Mouse (Mus musculus) forebrain, embryonic 10.5 days (tissue): ENCODE results near the gene Dapk3. TPM values are rescaled to one million over a fixed set of nuclear protein-coding genes. Genes with fewer than 3 reads are reported as not detected.
"Not testable (repeated sequence)": the region's sequence is repeated elsewhere in the genome, so short reads cannot be mapped to it uniquely, and the experiment has no call there.

Experiments used
- DNase-seq: peaks from one replicate; pipeline ENCODE4 v3.0.0-alpha.2; 2017; ENCODE audit warnings: low spot score; ENCODE audit errors: extremely low spot score
- H3K27ac ChIP-seq: fragments of 300-500 bp; sonication (generic); 2 replicates; pipeline ENCODE4 v1.5.1; 2016; ENCODE audit warnings: mild to moderate bottlenecking
- H3K27me3 ChIP-seq: fragments of 300-500 bp; sonication (generic); 2 replicates; pipeline ENCODE4 v1.6.1; 2016; ENCODE audit warnings: mild to moderate bottlenecking; ENCODE audit not compliant: poor library complexity, severe bottlenecking
- H3K36me3 ChIP-seq: fragments of 300-500 bp; sonication (generic); replicated peaks from 2 replicates; pipeline ENCODE4 v1.6.1; 2016; ENCODE audit warnings: mild to moderate bottlenecking, moderate library complexity
- H3K4me1 ChIP-seq: fragments of 300-500 bp; sonication (generic); 2 replicates; pipeline ENCODE4 v1.6.1; 2016
- H3K4me3 ChIP-seq: fragments of 300-500 bp; sonication (generic); 2 replicates; pipeline ENCODE4 v1.5.1; 2016; ENCODE audit warnings: mild to moderate bottlenecking, moderate library complexity
- H3K9me3 ChIP-seq: fragments of 300-500 bp; sonication (generic); 2 replicates; pipeline ENCODE4 v1.6.1; 2016; ENCODE audit warnings: mild to moderate bottlenecking, moderate library complexity
- WGBS: fragments of 180-500 bp; shearing (Covaris S2); methylation state at CpG from one replicate; pipeline ENCODE4 v1.1.7; 2016; 5-methylcytosine and 5-hydroxymethylcytosine counted together
- polyA plus RNA-seq: library from polyadenylated mRNA; unstranded; fragments of >200 nt; fragmentation: Nextera tagmentation; extraction: Ambion mirVana; gene quantifications from 2 replicates; pipeline ENCODE4 v1.2.1, GENCODE M21; 2016

Dapk3 gene
- polyA plus RNA-seq, 1 experiment from 2014 or later, result 41.6 TPM

DNA sequence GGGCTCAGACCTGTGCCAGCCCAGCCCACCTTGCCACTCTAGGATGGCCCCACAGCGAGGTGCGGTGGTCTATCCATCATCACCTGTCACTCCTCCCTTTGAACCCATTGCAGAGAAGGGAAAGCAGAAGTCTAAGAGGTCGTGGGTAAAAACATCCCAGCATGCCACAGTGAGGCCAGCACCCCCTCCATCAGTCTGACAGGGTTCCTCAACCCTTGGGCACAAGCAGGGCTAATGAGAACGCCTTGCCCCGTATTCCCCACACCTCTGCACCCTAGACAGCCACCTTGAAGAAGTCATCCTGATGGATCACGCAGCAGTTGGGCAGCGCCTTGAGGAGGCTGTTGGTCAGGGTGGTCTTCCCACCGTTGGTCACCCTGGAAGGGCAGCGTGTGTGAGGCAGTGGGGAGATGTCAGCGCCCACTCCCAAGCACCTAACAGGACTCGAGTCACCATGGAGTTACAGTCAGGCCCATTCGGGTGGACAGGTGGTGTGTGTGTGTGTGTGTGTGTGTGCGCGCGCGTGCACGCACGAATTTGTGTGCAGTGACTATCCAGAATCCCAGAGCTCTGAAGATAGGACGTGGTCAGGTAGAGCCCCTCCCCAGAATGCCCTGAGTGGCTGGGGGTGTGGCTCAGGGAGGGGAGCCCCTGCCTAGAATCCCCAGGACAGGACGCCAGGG lies 17.9 kb downstream of the Dapk3 start:
- Histone ChIP-seq H3K27ac (no peak overlapping the region), H3K27me3 (peaks cover 42% of the 10 kb centered on the region), H3K4me1 (peaks cover 10% of the 10 kb centered on the region), H3K4me3 (no peak overlapping the region), H3K9me3 (no peaks in the 10 kb centered on the region), H3K36me3 (no peaks in the 10 kb centered on the region)
- no peak for DNase-seq
- WGBS, result 82% methylated on average over 20 of the region's 20 CpGs

DNA sequence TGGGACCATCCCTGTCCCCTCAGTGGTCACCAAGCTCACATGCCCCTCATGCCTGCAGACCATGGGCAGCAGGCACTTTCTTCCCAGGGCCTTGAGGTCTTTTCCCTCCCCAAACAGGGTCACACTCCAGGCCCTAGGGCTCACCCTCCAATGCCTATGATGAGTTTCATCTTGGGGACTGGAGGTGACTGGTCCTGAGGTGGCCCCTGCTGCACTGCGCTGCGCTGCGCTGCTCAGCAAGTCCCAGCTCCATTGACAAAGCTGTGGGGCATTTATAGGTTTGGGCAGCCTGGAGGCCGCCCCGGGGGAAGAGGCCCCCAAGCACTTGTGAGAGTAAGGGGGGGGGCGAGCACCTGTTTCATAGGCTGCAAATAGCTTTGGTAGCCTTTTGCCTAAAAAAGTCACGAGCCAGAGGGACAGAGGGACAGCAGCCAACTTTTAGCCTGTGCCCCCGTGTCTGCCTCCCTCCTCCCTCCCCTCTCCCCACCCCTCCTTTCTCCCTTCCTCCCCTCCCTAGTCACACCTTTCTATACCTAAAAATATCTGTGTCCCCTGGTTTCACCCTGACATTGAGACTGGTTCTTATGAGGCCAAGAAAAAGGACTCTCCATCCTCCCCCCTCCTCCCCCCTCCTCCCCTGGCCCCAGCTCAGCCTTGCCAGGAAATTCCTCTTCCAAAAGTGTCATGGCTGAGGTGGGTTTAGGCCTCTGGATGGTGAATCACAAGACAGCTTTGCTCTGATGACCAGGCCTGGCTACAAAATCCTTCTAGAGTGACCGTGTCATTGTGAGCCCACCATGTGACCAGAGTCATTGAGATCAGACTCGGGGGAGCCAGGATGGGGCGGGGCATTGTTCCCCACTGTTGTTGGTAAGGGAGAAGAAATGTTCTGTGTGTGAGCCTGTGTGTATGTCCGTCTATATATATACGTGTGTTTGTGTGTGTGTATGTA lies 19.3 kb downstream of the Dapk3 start, which contains the start of gene Nmrk2:
TSS of gene Nmrk2 (minus strand) at position 245 of the 952 bp plus-strand sequence.
- H3K4me1 ChIP-seq, result peaks cover 10% of the 10 kb centered on the region
- peaks cover 29% of the 10 kb centered on the region for H3K27me3 ChIP-seq
- H3K4me3 ChIP-seq, result no peak within 1 kb of the TSS
- H3K9me3 ChIP-seq, result no peaks in the 10 kb centered on the region
- H3K27ac ChIP-seq, result no peak within 1 kb of the TSS
- no peaks in the 10 kb centered on the region for H3K36me3 ChIP-seq
- DNase-seq, result no peak
- 64% methylated on average over 13 of the region's 13 CpGs for WGBS

DNA sequence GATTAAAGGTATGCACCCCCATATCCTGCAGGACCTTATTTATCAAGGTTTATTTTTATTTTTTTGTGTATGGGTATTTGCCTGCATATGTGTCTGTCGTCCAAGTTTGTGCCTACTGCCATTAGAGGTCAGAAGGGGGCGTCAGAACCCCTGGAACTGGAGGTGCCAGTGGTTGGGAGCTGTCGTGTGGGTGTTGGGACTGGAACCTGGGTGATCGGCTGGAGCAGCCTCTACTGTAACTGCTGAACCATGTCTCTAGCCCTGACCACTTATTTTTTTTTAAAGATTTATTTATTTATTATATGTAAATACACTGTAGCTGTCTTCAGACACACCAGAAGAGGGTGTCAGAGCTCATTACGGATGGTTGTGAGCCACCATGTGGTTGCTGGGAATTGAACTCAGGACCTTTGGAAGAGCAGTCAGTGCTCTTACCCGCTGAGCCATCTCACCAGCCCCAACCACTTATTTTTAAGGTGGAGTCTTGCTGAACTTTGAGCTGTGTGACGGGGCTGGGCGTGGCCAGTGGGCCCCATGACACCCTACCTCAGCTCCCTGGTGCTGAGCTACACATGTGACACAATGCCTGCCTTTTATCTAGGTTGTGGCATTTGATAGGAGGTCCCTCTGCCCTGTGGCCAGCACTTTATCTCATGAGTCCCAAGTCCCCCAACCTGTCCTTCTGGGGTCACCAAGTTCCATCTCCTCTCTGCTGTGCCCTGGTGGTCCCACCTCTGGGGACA lies 20.3 kb downstream of the Dapk3 start:
- H3K4me3 ChIP-seq, result no peak overlapping the region

DNA sequence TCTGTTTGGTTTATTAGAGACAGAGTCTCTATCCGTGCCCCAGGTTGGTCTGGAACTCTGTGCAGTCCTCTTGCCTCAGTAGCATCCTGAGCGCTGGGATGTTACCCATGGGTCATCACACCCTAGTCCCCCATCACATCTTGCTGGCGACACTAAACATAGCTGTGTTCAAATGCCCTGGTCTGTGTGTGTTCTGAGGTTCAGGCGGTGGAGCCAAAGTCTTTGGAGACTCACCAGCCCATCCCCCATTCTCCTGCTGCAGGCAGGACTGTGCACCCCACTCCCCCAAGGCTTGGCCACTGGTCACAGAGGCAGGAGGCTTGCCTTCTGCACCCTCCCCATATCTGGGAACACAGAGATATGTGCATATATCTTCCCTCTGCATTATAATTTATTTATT lies 21.3 kb downstream of the Dapk3 start:
- no peak for DNase-seq
- H3K4me1 ChIP-seq, result peaks cover 10% of the 10 kb centered on the region
- 68% methylated on average over 4 of the region's 4 CpGs for WGBS
- no peaks in the 10 kb centered on the region for H3K9me3 ChIP-seq
- H3K27ac ChIP-seq, result no peak overlapping the region
- H3K36me3 ChIP-seq, result no peaks in the 10 kb centered on the region
- H3K4me3 ChIP-seq, result no peak overlapping the region
- H3K27me3 ChIP-seq, result peaks cover 18% of the 10 kb centered on the region

More for the DNA sequence above, 20.3 kb downstream of the Dapk3 start:
- H3K4me1 ChIP-seq, result peaks cover 10% of the 10 kb centered on the region
- no peaks in the 10 kb centered on the region for H3K9me3 ChIP-seq
- peaks cover 22% of the 10 kb centered on the region for H3K27me3 ChIP-seq
- no peak for DNase-seq
- no peak overlapping the region for H3K27ac ChIP-seq
- H3K36me3 ChIP-seq, result no peaks in the 10 kb centered on the region
- 72% methylated on average over 8 of the region's 8 CpGs for WGBS

DNA sequence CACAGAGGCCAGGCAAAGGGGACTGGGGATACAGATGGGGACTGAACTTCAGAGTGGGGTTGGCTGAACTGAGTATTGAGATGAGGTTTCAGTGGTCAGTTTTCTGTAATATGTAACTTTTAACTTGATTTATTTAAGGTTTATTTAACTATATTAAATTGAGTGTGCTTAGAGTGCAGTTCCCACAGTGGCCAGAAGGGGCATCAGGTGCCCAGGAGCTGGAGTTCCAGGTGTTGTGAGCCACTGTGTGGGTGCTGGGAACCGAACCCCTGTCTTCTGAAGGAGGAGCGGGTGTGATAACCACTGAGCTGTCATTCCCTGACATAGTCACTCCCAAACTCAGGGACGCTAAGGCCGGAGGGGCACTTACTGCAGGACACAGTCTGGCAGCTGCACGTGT lies 27.3 kb downstream of the Dapk3 start:
- no peaks in the 10 kb centered on the region for H3K27me3 ChIP-seq
- peaks cover 14% of the 10 kb centered on the region; the same call in 1 of the 2 replicates for H3K9me3 ChIP-seq
- H3K27ac ChIP-seq, result no peak overlapping the region
- 97% methylated on average over 5 of the region's 5 CpGs for WGBS
- no peaks in the 10 kb centered on the region for H3K4me1 ChIP-seq
- H3K4me3 ChIP-seq, result no peak overlapping the region
- H3K36me3 ChIP-seq, result peaks cover 38% of the 10 kb centered on the region
- DNase-seq, result no peak

DNA sequence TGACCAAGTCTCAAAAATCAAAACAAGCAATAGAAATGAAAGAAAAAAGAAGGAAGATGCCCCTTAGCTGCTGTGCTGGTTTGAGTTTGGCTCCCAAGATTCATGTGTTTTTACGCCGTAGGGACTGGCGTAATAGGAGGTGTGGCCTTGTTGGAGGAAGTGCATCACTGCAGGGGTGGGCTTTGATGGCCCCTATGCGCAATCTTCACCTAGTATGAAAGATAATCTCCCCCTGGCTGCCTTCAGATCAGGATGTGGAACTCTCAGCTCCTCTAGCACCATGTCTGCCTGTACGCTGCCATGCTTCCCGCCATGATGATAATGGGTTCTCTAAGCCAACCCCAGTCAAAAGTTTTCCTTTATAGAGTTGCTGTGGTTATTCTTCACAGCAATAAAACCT lies 33.5 kb downstream of the Dapk3 start:
- Histone ChIP-seq H3K27ac (no peak overlapping the region), H3K27me3 (no peaks in the 10 kb centered on the region), H3K36me3 (peaks cover 24% of the 10 kb centered on the region), H3K4me3 (no peak overlapping the region), H3K4me1 (no peaks in the 10 kb centered on the region), H3K9me3 (peaks cover 6% of the 10 kb centered on the region; the same call in 1 of the 2 replicates)
- no peak for DNase-seq
- 91% methylated on average over 6 of the region's 6 CpGs for WGBS

DNA sequence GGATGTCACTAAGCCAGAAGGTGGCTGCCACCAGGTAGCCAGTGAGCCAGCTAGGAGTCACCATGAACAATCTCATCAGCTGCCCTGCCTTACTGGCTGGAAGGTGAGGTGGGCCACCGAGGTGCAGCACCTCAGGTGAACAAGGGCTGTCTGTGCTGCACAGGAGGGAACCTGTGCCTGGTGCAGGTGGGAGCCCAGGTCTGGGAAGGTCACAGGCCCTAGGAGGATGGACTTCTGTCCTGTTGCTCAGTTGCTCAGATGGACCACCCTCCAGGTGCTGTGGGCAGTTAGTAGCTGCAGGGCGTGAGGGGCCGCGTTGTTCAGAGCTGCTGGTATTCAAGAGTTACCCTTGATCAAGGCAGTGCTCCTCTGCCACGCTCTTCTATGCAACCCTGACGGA lies 34.0 kb downstream of the Dapk3 start:
- Histone ChIP-seq H3K27me3 (no peaks in the 10 kb centered on the region), H3K9me3 (peaks cover 4% of the 10 kb centered on the region; the same call in 1 of the 2 replicates), H3K4me3 (no peak overlapping the region), H3K36me3 (peaks cover 20% of the 10 kb centered on the region), H3K4me1 (no peaks in the 10 kb centered on the region), H3K27ac (no peak overlapping the region)
- DNase-seq, result no peak
- 91% methylated on average over 6 of the region's 6 CpGs for WGBS

DNA sequence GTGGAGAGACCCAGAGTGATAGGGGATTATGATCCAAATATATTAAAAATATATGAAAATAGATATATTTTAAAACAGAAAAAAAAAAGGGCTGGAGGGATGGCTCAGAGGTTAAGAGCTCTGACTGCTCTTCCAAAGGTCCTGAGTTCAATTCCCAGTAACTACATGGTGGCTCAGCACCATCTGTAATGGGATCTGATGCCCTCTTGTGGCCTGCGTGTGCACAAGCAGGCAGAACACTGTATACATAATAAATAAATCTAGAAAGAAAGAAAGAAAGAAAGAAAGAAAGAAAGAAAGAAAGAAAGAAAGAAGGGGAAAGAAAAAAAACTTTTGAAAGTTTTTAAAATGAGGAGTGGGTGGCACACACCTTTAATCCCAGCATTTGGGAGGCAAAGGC lies 34.5 kb downstream of the Dapk3 start:
- not testable (repeated sequence) for H3K27ac ChIP-seq, H3K4me1 ChIP-seq, DNase-seq, H3K9me3 ChIP-seq, H3K27me3 ChIP-seq, H3K4me3 ChIP-seq
- H3K36me3 ChIP-seq, result peaks cover 15% of the 10 kb centered on the region
- 38% methylated on average over 1 of the region's 1 CpGs for WGBS

DNA sequence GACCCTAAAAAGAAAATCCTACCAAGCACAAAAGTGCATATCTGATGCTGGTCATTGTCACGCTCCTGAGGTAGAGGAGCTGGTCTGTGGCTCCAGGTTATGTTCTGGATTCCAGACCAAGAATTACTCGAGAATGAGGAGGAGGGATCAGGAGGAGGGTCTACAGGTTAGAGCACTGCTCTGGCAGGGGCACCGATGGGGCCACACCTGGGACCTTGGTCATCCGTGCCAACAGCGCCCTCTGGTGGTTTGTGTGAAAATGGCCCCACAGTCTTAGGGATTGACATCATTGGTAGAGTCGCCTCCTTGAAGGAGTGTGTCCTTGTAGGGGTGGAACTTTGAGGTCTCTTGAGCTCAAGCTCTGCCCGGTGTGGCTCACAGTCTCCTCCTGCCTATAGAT lies 35.2 kb downstream of the Dapk3 start:
- 39% methylated on average over 7 of the region's 7 CpGs for WGBS
- Histone ChIP-seq H3K27me3 (no peaks in the 10 kb centered on the region), H3K4me1 (no peaks in the 10 kb centered on the region), H3K9me3 (no peaks in the 10 kb centered on the region), H3K27ac (no peak overlapping the region), H3K36me3 (peaks cover 8% of the 10 kb centered on the region), H3K4me3 (no peak overlapping the region)
- peak; percentile 54 for DNase-seq

DNA sequence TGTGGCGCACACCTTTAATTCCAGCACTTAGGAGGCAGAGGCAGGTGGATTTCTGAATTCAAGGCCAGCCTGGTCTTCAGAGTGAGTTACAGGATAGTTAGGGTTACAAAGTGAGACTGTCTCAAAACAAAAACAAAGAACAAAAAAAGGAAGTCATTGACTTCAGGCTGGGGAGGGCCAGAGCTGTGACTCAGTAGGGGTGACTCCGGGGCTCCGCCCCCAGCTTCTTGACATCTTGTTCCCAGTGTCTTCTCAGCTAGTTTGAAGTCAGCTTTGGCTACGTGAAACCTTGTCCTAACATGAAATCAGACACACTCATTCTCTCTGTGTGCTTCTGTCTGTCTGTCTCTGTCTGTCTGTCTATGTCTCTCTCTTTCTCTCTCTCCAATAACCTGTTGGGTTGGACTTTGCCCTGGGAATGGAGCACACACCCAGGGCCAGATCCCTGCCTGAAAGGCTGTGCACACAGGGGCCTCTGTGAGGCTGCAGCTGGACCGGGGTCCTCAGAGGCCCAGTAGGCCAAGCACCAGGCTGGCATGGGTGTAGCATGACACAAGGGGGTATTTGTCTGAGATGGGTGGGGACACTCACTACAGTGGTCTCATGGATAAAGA lies 38.7 kb downstream of the Dapk3 start:
- Histone ChIP-seq H3K27ac (no peak overlapping the region), H3K4me3 (no peak overlapping the region), H3K9me3 (no peaks in the 10 kb centered on the region), H3K27me3 (no peaks in the 10 kb centered on the region), H3K4me1 (no peaks in the 10 kb centered on the region), H3K36me3 (no peaks in the 10 kb centered on the region; the same call in 1 of the 2 replicates)
- WGBS, result 85% methylated on average over 5 of the region's 5 CpGs
- DNase-seq, result no peak

DNA sequence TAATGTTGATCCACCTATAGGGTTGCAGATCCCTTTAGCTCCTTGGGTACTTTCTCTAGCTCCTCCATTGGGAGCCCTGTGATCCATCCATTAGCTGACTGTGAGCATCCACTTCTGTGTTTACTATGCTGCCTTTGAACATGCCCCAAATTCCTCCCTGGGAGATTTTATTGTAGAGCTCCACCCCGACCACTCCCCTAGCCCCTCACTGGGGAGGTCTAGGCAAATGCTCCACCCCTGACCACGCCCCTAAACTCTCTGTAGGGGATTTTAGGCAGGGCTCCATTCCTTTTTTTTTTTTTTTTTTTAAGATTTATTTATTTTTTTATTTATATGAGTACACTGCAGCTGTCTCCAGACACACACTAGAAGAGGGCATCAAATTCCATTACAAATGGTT lies 40.9 kb downstream of the Dapk3 start:
- not testable (repeated sequence) for H3K27me3 ChIP-seq, H3K9me3 ChIP-seq, H3K36me3 ChIP-seq, H3K27ac ChIP-seq, DNase-seq, H3K4me3 ChIP-seq, H3K4me1 ChIP-seq
- WGBS, result 71% methylated on average over 2 of the region's 2 CpGs

DNA sequence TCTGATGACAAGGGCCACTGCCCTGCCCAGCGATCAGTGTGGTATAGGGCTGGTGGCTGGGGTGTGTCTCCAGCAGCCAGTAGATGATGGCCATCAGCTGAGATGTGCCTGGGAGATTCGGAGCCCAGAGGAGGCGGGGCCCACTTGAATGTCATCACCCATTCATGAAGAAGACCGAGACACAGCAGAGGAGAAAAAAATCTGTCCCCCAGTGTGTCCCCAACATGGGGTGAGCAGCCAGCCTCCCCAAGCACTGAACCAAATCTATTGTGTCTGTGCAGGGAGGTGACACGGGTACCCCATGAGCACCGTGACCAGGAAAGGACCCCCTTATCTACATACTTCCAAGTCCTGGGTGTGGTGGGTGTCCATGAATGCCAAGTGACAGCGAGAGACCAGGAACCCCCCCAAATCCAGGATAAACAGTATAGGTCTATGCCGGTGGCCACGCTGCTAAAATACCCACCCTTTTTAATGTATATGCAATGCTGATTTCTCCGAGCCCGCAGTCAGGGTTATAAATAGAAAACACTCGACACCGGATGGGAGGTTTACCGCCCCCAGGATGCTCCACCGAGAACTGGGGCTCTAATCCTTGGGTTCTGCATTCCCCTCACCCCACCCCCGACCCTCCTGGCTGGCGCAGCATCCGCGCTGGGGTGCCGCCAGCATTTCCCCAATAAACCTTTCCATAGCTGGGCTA lies 47.1 kb downstream of the Dapk3 start:
- Histone ChIP-seq H3K36me3 (no peaks in the 10 kb centered on the region), H3K9me3 (no peaks in the 10 kb centered on the region), H3K27ac (peak overlapping the region; percentile 78), H3K4me3 (peak overlapping the region; percentile 57), H3K27me3 (peaks cover 50% of the 10 kb centered on the region), H3K4me1 (peaks cover 40% of the 10 kb centered on the region)
- no peak for DNase-seq
- 15% methylated on average over 20 of the region's 20 CpGs for WGBS
